Mouse (Mus musculus) liver, adult 2 months (tissue): ENCODE data around the gene Sipa1l2. TPM values are rescaled to one million over a fixed set of nuclear protein-coding genes. Genes with fewer than 3 reads are reported as not detected.

Source experiments
- DNase-seq: peaks from one replicate; pipeline ENCODE4 v3.0.0-alpha.2; 2011; ENCODE audit warnings: low read depth, low spot score; ENCODE audit errors: extremely low read depth
- H3K27ac ChIP-seq: fragments of 200-500 bp; replicated peaks from 2 replicates; pipeline ENCODE4 v1.5.1; 2012; ENCODE audit warnings: low read depth, mild to moderate bottlenecking, control low read depth, inconsistent platforms, low read length; ENCODE audit not compliant: insufficient read depth
- H3K27me3 ChIP-seq: fragments of 200-500 bp; 2 replicates; pipeline ENCODE4 v1.6.1; 2012; ENCODE audit warnings: mild to moderate bottlenecking, moderate library complexity, low read length, inconsistent platforms; ENCODE audit not compliant: control insufficient read depth, insufficient read depth
- H3K36me3 ChIP-seq: fragments of 200-500 bp; 2 replicates; pipeline ENCODE4 v1.6.1; 2012; ENCODE audit warnings: low read length, inconsistent platforms; ENCODE audit not compliant: control insufficient read depth, insufficient read depth
- H3K4me1 ChIP-seq: fragments of 200-500 bp; 2 replicates; pipeline ENCODE4 v1.6.1; 2011; ENCODE audit warnings: low read length; ENCODE audit not compliant: control insufficient read depth, insufficient read depth
- H3K4me3 ChIP-seq: fragments of 200-500 bp; 2 replicates; pipeline ENCODE4 v1.5.1; 2011; ENCODE audit warnings: low read depth, mild to moderate bottlenecking, control low read depth, low read length, moderate library complexity; ENCODE audit not compliant: insufficient read depth
- H3K79me2 ChIP-seq: fragments of 200-500 bp; 2 replicates; pipeline ENCODE4 v1.6.1; 2012; ENCODE audit warnings: inconsistent platforms, mild to moderate bottlenecking, low read length, moderate library complexity; ENCODE audit not compliant: control insufficient read depth, insufficient read depth
- H3K9ac ChIP-seq: fragments of 200-500 bp; 2 replicates; pipeline ENCODE4 v1.6.1; 2012; ENCODE audit warnings: low read depth, mild to moderate bottlenecking, control low read depth, inconsistent platforms, low read length
- CTCF ChIP-seq: fragments of 200-500 bp; IDR thresholded peaks from 2 replicates; pipeline ENCODE4 v1.5.1; 2011; ENCODE audit warnings: low read depth, low read length, control low read depth
- POLR2A ChIP-seq: fragments of 200-500 bp; IDR thresholded peaks from 2 replicates; pipeline ENCODE4 v1.6.1; 2011; ENCODE audit warnings: low read length, control low read depth; ENCODE audit not compliant: insufficient read depth; ENCODE audit errors: extremely low read depth
- WGBS: fragments of 180-500 bp; shearing (Covaris S2); methylation state at CpG from one replicate; pipeline ENCODE4 v1.1.7; 2018; 5-methylcytosine and 5-hydroxymethylcytosine counted together
- polyA plus RNA-seq: library from polyadenylated mRNA; depleted of rRNA; stranded (reverse); fragments of >200 nt; gene quantifications from 2 replicates; pipeline ENCODE4 v1.2.3, GENCODE M21; 2012
- total RNA-seq: library from RNA; depleted of rRNA; stranded (reverse); fragments of >200 nt; gene quantifications from 2 replicates; pipeline ENCODE4 v1.2.3, GENCODE M21; 2014

The Sipa1l2 gene
- total and polyA plus RNA-seq, 2 experiments = 1.5 to 2.5 TPM

GRCm38 (mm10) chr8:125604817-125605512 is 35.4 kb upstream of the Sipa1l2 start:
- 85% methylated on average over 8 of the region's 8 CpGs for WGBS
- Histone ChIP-seq H3K36me3 (no peaks in the 10 kb centered on the region), H3K4me3 (no peak overlapping the region), H3K9ac (no peak overlapping the region), H3K4me1 (no peaks in the 10 kb centered on the region), H3K79me2 (no peaks in the 10 kb centered on the region), H3K27me3 (no peaks in the 10 kb centered on the region), H3K27ac (no peak overlapping the region)
- DNase-seq = no peak
- TF ChIP-seq CTCF (no peak), POLR2A (no peak)

- Histone ChIP-seq H3K9ac (no peak overlapping the region), H3K79me2 (no peaks in the 10 kb centered on the region), H3K4me1 (no peaks in the 10 kb centered on the region), H3K36me3 (no peaks in the 10 kb centered on the region), H3K4me3 (no peak overlapping the region), H3K27me3 (no peaks in the 10 kb centered on the region), H3K27ac (no peak overlapping the region)
- whole genome bisulfite sequencing = 89% methylated on average over 18 of the region's 18 CpGs
- no peak for TF ChIP-seq CTCF
- no peak for DNase-seq
Observed at GRCm38 (mm10) chr8:125604213-125604816, 34.7 kb upstream of the Sipa1l2 start.

GRCm38 (mm10) chr8:125603312-125603840 is 33.8 kb upstream of the Sipa1l2 start:
- Histone ChIP-seq H3K36me3 (no peaks in the 10 kb centered on the region), H3K27ac (no peak overlapping the region), H3K79me2 (no peaks in the 10 kb centered on the region), H3K9ac (no peak overlapping the region), H3K4me1 (no peaks in the 10 kb centered on the region), H3K4me3 (no peak overlapping the region), H3K27me3 (no peaks in the 10 kb centered on the region)
- TF ChIP-seq POLR2A = no peak
- TF ChIP-seq CTCF = no peak
- WGBS = 85% methylated on average over 8 of the region's 8 CpGs
- DNase-seq = no peak

- H3K27ac ChIP-seq = no peak overlapping the region
- H3K4me3 ChIP-seq = no peak overlapping the region
- peak; percentile 18 for DNase-seq
- TF ChIP-seq POLR2A (no peak), CTCF (no peak)
- WGBS = 74% methylated on average over 12 of the region's 12 CpGs
- H3K9ac ChIP-seq = no peak overlapping the region
- no peaks in the 10 kb centered on the region for H3K36me3 ChIP-seq
- no peaks in the 10 kb centered on the region for H3K27me3 ChIP-seq
- no peaks in the 10 kb centered on the region for H3K4me1 ChIP-seq
- no peaks in the 10 kb centered on the region for H3K79me2 ChIP-seq
Observed at GRCm38 (mm10) chr8:125600033-125600686, 30.6 kb upstream of the Sipa1l2 start.

GRCm38 (mm10) chr8:125595571-125596508 is 26.2 kb upstream of the Sipa1l2 start:
- no peak for TF ChIP-seq CTCF
- TF ChIP-seq POLR2A = no peak
- Histone ChIP-seq H3K4me1 (no peaks in the 10 kb centered on the region), H3K27me3 (no peaks in the 10 kb centered on the region), H3K9ac (no peak overlapping the region), H3K27ac (no peak overlapping the region), H3K79me2 (no peaks in the 10 kb centered on the region), H3K4me3 (no peak overlapping the region), H3K36me3 (no peaks in the 10 kb centered on the region)
- 66% methylated on average over 17 of the region's 17 CpGs for WGBS
- no peak for DNase-seq
